Mouse (Mus musculus) skeletal muscle tissue, postnatal 0 days (tissue): ENCODE data around the gene Ino80d. TPM values are rescaled to one million over a fixed set of nuclear protein-coding genes. Genes with fewer than 3 reads are reported as not detected.

Source experiments
- microRNA-seq, 2 experiments: library from miRNA; unstranded; fragments of <30 nt; microRNA quantifications; one replicate each; pipeline ENCODE4; 2016
- polyA plus RNA-seq: library from polyadenylated mRNA; unstranded; fragments of >200 nt; fragmentation: Nextera tagmentation; extraction: Ambion mirVana; gene quantifications from 2 replicates; pipeline ENCODE4 v1.2.1, GENCODE M21; 2015

Ino80d gene
- 5.7 and 5.8 TPM in 2 replicates for polyA plus RNA-seq

DNA sequence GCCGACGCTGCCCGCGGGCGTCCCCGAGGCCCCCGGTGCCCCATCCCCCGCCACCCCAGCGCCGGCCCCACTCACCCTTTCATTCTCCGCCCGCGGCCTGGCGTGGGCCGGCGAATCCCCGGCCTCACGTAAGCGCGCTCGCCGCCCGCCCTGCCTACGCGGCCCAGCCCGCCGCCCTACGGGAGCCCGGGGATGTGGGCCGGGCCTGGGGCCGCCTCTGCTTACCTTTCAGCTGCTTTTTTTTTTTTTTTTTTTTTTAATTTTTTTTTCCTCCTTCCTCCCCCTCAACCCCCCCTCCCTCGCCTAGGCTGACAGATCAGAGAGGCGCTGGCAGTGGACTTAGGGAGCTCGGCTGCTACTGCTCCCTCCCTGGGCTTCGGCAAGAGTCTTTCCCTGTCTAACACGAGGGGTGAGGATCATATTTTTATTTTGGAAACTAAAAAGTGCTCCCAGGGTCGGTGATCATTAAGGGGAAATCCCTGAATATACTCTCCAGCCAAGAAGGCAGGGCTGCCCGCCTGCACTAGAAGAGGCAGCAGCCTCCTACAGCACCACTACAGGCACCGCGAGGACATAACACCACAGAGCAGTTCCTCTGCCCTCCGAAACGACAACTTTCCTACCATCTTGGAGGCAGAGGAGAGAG is at the start of gene Ino80d:
Gene Ino80d, minus strand, starts transcription at position 532 of the 646 bp plus-strand sequence.

Small RNAs within 50 kb of the gene (microRNA-seq; reads per million reads assigned to microRNA genes)
- gene Gm24557 (0 reads per million in 2 experiments), gene Gm44468 (0 reads per million in 2 experiments)

Other genes with a start within 250 kb of the Ino80d start
- gene Eef1b2, start 62.2 kb upstream of the Ino80d start, polyA plus RNA-seq: 432 and 450 TPM in 2 replicates
- gene Ndufs1, start 62.2 kb upstream of the Ino80d start, polyA plus RNA-seq: 246 and 280 TPM in 2 replicates
- 1.6 and 1.8 TPM in 2 replicates for gene Gpr1, start 99.9 kb upstream of the Ino80d start, polyA plus RNA-seq
- gene Zdbf2, start 158.6 kb upstream of the Ino80d start, polyA plus RNA-seq: 61.9 and 79.8 TPM in 2 replicates